Mouse (Mus musculus): ENCODE measurements at regions not wholly inside any gene's neighbourhood (a gene's known extent, or its start where the extent isn't known, plus 50 kb on each side); places are given as distances from the start of the nearest gene placed in this dataset.

GRCm38 (mm10) chr4:45746451-45746850, 52.4 kb upstream of the Aldh1b1 start:
- TF ChIP-seq CTCF (IDR thresholded peaks at IDR 0.05; ENCODE audit: borderline replicate concordance, extremely low read depth, insufficient read depth, insufficient read length) (no peak), POLR2A (IDR thresholded peaks at IDR 0.05; ENCODE audit: borderline replicate concordance, extremely low read depth, insufficient read depth, insufficient read length, poor library complexity, severe bottlenecking) (no peak)
- no peak for DNase-seq (ENCODE audit: low read depth)

GRCm38 (mm10) chr4:45745746-45746145, 53.1 kb upstream of the Aldh1b1 start:
- no peak for DNase-seq (ENCODE audit: low read depth)
- TF ChIP-seq CTCF (IDR thresholded peaks at IDR 0.05; ENCODE audit: borderline replicate concordance, extremely low read depth, insufficient read depth, insufficient read length) (no peak), POLR2A (IDR thresholded peaks at IDR 0.05; ENCODE audit: borderline replicate concordance, extremely low read depth, insufficient read depth, insufficient read length, poor library complexity, severe bottlenecking) (no peak)

GRCm38 (mm10) chr4:45744849-45745407, 53.9 kb upstream of the Aldh1b1 start:
- no peak for TF ChIP-seq POLR2A (IDR thresholded peaks at IDR 0.05; ENCODE audit: borderline replicate concordance, extremely low read depth, insufficient read depth, insufficient read length, poor library complexity, severe bottlenecking)
- TF ChIP-seq CTCF (IDR thresholded peaks at IDR 0.05; ENCODE audit: borderline replicate concordance, extremely low read depth, insufficient read depth, insufficient read length): no peak
- no peak for DNase-seq (ENCODE audit: low read depth)

- DNase-seq (ENCODE audit: low read depth): peak; percentile 54
These were observed 58.0 kb upstream of the Aldh1b1 start for GRCm38 (mm10) chr4:45740779-45741365.

GRCm38 (mm10) chr4:45740319-45740718, 58.5 kb upstream of the Aldh1b1 start:
- DNase-seq (ENCODE audit: low read depth): no peak
- TF ChIP-seq POLR2A (IDR thresholded peaks at IDR 0.05; ENCODE audit: borderline replicate concordance, extremely low read depth, insufficient read depth, insufficient read length, poor library complexity, severe bottlenecking) (no peak), CTCF (IDR thresholded peaks at IDR 0.05; ENCODE audit: borderline replicate concordance, extremely low read depth, insufficient read depth, insufficient read length) (no peak)

More at GRCm38 (mm10) chr4:45740779-45741365, 58.0 kb upstream of the Aldh1b1 start:
- TF ChIP-seq CTCF (IDR thresholded peaks at IDR 0.05; ENCODE audit: borderline replicate concordance, extremely low read depth, insufficient read depth, insufficient read length) (no peak), POLR2A (IDR thresholded peaks at IDR 0.05; ENCODE audit: borderline replicate concordance, extremely low read depth, insufficient read depth, insufficient read length, poor library complexity, severe bottlenecking) (no peak)

- TF ChIP-seq POLR2A (IDR thresholded peaks at IDR 0.05; ENCODE audit: borderline replicate concordance, extremely low read depth, insufficient read depth, insufficient read length, poor library complexity, severe bottlenecking) (no peak), CTCF (IDR thresholded peaks at IDR 0.05; ENCODE audit: borderline replicate concordance, extremely low read depth, insufficient read depth, insufficient read length) (no peak)
- peak; percentile 37 for DNase-seq (ENCODE audit: low read depth)
These were observed 59.1 kb upstream of the Aldh1b1 start for GRCm38 (mm10) chr4:45739696-45740095.

GRCm38 (mm10) chr4:45739168-45739567, 59.7 kb upstream of the Aldh1b1 start:
- TF ChIP-seq POLR2A (IDR thresholded peaks at IDR 0.05; ENCODE audit: borderline replicate concordance, extremely low read depth, insufficient read depth, insufficient read length, poor library complexity, severe bottlenecking): no peak
- TF ChIP-seq CTCF (IDR thresholded peaks at IDR 0.05; ENCODE audit: borderline replicate concordance, extremely low read depth, insufficient read depth, insufficient read length): no peak
- peak; percentile 65 for DNase-seq (ENCODE audit: low read depth)

- peak; percentile 68 for DNase-seq (ENCODE audit: low read depth)
- TF ChIP-seq POLR2A (IDR thresholded peaks at IDR 0.05; ENCODE audit: borderline replicate concordance, extremely low read depth, insufficient read depth, insufficient read length, poor library complexity, severe bottlenecking): no peak
- no peak for TF ChIP-seq CTCF (IDR thresholded peaks at IDR 0.05; ENCODE audit: borderline replicate concordance, extremely low read depth, insufficient read depth, insufficient read length)
These were observed 60.1 kb upstream of the Aldh1b1 start for GRCm38 (mm10) chr4:45738746-45739145.

- peak; percentile 89 for DNase-seq (ENCODE audit: low read depth)
- TF ChIP-seq POLR2A (IDR thresholded peaks at IDR 0.05; ENCODE audit: borderline replicate concordance, extremely low read depth, insufficient read depth, insufficient read length, poor library complexity, severe bottlenecking) (no peak), CTCF (IDR thresholded peaks at IDR 0.05; ENCODE audit: borderline replicate concordance, extremely low read depth, insufficient read depth, insufficient read length) (no peak)
These were observed 62.5 kb upstream of the Aldh1b1 start for GRCm38 (mm10) chr4:45736215-45736815.

GRCm38 (mm10) chr4:45734011-45734410, 64.8 kb upstream of the Aldh1b1 start:
- TF ChIP-seq POLR2A (IDR thresholded peaks at IDR 0.05; ENCODE audit: borderline replicate concordance, extremely low read depth, insufficient read depth, insufficient read length, poor library complexity, severe bottlenecking): no peak
- TF ChIP-seq CTCF (IDR thresholded peaks at IDR 0.05; ENCODE audit: borderline replicate concordance, extremely low read depth, insufficient read depth, insufficient read length): no peak
- DNase-seq (ENCODE audit: low read depth): no peak

- DNase-seq (ENCODE audit: low read depth): peak; percentile 86
These were observed 67.7 kb upstream of the Aldh1b1 start for GRCm38 (mm10) chr4:45730862-45731831.

More at GRCm38 (mm10) chr4:45730862-45731831, 67.7 kb upstream of the Aldh1b1 start:
- TF ChIP-seq CTCF (IDR thresholded peaks at IDR 0.05; ENCODE audit: borderline replicate concordance, extremely low read depth, insufficient read depth, insufficient read length) (peak; percentile 57; the same call in 1 of the 2 replicates), POLR2A (IDR thresholded peaks at IDR 0.05; ENCODE audit: borderline replicate concordance, extremely low read depth, insufficient read depth, insufficient read length, poor library complexity, severe bottlenecking) (no peak)

Measured in brain, embryonic 14.5 days (tissue).